Mouse (Mus musculus) mouse embryonic stem cell (cell line): Measurements from ENCODE around the gene Serpina1c.
"Not testable (repeated sequence)": the region's sequence is repeated elsewhere in the genome, so short reads cannot be mapped to it uniquely, and the experiment has no call there.

Experiments used
- in situ Hi-C, 2 experiments: fragments of 300-500 bp; cut with MboI; formaldehyde crosslinking; loops; 1 replicate in 1 of 2; 3 replicates in 1 of 2; pipeline ENCODE4 v1.14.3; 2019 to 2020; ENCODE audit warnings: low sequenced_read_pairs in 2 of 2, low pct_unique_long_range_greater_than_20kb in 1 of 2, mixed read lengths in 1 of 2; ENCODE audit not compliant: unreplicated experiment in 1 of 2

The Serpina1c gene

DNA sequence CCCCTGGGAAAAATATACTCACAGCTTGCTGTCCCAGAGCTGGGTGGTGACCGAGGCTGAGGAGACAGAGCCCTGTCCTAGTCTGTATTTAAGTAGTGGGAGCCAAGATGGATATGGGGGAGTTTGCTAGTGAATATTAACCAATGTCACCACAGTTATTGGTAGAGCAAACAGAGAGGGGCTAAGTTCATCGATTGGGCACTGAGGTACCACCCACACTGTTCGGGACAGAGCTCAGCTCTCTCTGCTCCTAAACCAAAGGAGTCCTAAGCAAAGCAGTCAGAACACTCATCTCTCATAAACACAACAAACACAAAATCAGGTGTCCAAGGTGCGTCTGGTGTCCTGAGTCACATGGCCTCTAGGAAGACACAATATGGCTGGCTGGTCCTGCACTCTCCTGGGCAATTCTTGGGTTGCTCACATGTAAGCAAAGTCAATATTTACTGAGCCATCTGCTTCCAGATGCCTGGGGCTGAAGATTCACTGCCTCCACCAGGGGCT lies at the start of gene Serpina1c:
Gene Serpina1c, minus strand, starts transcription at position 51 of the 504 bp plus-strand sequence.
- in situ Hi-C loops = not testable (repeated sequence)

DNA sequence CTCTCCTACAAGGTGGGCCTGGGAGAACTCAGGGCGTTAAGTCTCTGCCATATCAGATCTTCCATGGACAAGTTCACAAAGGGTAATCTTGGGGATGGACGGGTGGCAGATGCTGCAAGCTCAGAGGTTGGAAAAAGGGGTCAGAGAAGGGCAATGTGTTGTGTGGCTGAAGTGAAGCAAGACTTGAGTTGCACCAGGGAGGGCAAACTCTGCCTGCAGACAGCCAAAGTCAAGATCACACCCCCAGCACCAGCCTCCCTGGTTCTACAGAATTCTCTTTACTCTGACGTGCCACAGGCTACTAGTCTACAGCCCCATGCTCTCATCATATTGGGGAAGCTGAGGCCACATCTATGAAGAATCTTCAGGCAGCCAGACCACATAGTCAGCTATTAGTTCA lies 48.3 kb upstream of the Serpina1c start:
- in situ Hi-C loops = not testable (repeated sequence)

GRCm38 (mm10) chr12:103946243-103946642 lies 41.6 kb upstream of the Serpina1c start:
- in situ Hi-C loops = no loop called here

- in situ Hi-C loops = not testable (repeated sequence)
Measured at GRCm38 (mm10) chr12:103909181-103909580, 4.5 kb upstream of the Serpina1c start.

DNA sequence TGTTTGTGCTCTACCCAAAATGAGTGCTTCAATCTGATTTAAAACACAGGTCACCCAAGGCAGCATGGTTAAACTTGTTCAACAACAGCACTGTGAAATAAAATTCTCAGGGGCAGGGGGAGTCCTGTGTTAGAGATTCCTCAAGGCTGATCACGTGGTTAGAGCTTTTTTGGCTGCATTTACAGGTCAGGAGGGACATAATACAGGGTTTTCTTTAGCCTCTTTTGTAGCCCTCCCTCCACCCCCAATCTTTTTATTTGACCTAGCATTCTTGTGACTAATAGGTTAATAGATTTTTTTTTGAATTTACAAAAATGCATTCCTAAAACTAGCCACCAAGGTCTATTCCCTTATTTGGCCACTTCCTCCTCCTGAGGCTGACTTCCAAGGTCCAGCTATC lies 3.1 kb upstream of the Serpina1c start:
- in situ Hi-C loops = not testable (repeated sequence)

- in situ Hi-C loops = not testable (repeated sequence)
Measured at GRCm38 (mm10) chr12:103901929-103902328, 2.8 kb downstream of the Serpina1c start.

DNA sequence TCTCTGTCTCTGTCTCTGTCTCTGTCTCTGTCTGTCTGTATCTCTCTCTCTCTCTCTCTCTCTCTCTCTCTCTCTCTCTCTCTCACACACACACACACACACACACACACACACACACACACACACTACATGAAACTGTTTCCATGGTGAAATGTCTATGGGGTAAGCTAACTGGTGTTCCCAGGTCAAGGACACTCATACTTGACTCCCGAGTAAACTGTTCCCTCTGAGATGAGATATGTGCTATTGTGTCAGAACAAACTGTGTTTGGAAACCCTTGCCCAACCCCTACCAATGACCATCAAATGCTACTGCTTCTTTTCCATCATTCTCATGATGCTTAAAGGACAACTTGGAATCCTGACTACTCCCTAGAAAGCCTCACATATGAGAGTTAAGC lies 37.8 kb downstream of the Serpina1c start:
- in situ Hi-C loops = not testable (repeated sequence)

DNA sequence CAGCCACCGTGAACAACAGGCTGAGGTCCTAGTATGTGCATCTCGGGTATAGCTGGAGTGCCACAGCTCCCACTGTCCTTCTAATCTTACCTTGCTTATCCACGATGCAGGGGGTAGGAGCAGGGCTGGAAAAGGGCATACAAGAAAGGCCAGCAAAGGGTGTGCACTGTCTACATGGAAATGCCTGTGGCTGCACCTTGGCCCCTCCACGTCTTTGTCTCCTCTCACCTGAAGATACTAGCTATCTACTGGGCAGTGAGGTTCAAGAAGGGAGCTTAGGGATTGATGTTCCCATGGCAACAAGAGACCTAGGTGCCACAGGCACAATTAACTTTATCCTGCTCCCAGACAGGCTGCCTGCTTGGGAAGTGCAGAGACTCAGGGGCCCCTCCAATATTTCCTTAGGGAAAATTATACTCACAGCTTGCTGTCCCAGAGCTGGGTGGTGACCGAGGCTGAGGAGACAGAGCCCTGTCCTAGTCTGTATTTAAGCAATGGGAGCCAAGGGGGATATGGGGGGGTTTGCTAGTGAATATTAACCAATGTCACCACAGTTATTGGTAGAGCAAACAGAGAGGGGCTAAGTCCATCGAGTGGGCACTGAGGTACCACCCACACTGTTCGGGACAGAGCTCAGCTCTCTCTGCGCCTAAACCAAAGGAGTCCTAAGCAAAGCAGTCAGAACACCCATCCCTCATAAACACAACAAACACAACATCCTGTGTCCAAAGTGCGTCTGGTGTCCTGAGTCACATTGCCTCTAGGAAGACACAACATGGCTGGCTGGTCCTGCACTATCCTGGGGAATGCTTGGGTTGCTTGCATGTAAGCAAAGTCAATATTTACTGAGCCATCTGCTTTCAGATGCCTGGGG lies 41.3 kb downstream of the Serpina1c start, which contains the start of gene Serpina1a:
Gene Serpina1a, minus strand, starts transcription at position 462 of the 874 bp plus-strand sequence.
- in situ Hi-C loops = not testable (repeated sequence)

GRCm38 (mm10) chr12:103860976-103861375 lies 43.7 kb downstream of the Serpina1c start:
- in situ Hi-C loops = no loop called here

DNA sequence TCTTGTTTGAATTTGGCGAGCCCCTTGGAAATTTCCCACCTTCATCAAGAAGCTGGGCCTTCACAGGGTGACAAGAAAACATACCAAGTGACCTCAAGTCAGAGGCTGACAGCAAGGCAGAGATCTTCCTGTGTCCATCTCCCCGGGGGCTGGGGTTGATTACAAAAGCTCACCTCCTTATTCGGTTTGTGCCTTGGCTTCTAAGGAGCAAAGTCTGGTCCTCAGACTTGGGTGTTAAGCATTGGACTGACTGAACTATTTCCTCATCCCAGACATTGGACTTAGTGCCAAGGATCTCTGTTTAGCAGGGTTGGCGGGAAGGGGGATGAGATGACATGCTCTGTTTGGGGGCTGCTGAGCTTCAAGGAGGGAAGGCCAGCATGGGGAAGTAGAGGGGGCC lies 44.1 kb downstream of the Serpina1c start:
- in situ Hi-C loops = not testable (repeated sequence)

- in situ Hi-C loops = not testable (repeated sequence)
Measured at GRCm38 (mm10) chr12:103859584-103859983, 45.1 kb downstream of the Serpina1c start.

DNA sequence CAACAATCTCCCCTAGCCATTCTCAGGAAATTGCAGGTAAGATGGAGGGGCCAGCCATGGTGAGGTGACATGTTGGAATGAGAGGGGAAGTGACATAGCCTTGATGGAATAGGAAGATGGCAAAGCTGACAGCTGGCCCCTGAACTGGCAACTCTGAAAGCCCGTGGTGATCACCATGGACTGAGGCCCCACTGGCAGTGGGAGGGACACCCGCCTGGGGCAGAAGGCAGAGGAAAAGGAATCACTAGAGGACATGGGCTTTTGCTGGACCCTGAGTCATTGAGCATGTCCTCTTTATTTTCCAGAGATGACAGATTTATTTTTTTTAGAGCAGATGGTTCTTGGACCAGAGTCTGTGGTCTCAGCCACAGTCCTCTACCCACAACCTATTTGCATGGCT lies 51.7 kb downstream of the Serpina1c start:
- in situ Hi-C loops = not testable (repeated sequence)
